Mouse (Mus musculus): ENCODE measurements at regions not wholly inside any gene's neighbourhood (a gene's known extent, or its start where the extent isn't known, plus 50 kb on each side); places are given as distances from the start of the nearest gene placed in this dataset.

- no peaks in the 10 kb centered on the region for H3K4me1 ChIP-seq (ENCODE audit: control insufficient read depth, insufficient read depth, low read length)
- DNase-seq (ENCODE audit: low spot score) (no peak), ATAC-seq (replicated peaks; ENCODE audit: insufficient number of reproducible peaks, low FRiP score, low TSS enrichment, low read depth) (no peak)
- H3K27ac ChIP-seq (replicated peaks; ENCODE audit: low read depth, low read length): no peak overlapping the region
- no peaks in the 10 kb centered on the region for H3K9me3 ChIP-seq (replicated peaks; ENCODE audit: control insufficient read depth, low read length)
- H3K4me3 ChIP-seq (ENCODE audit: low read depth, low read length): no peak overlapping the region
- H3K36me3 ChIP-seq (replicated peaks; ENCODE audit: control insufficient read depth, insufficient read depth, low read depth, low read length): no peaks in the 10 kb centered on the region
- no peaks in the 10 kb centered on the region for H3K27me3 ChIP-seq (ENCODE audit: control insufficient read depth, insufficient read depth, low read length)
- H3K9ac ChIP-seq (replicated peaks; ENCODE audit: low read length): no peak overlapping the region
- H3K4me2 ChIP-seq (ENCODE audit: low read depth, low read length): no peak overlapping the region
- WGBS: 71% methylated on average over 3 of the region's 3 CpGs
These were observed 87.5 kb upstream of the Ankrd50 start for GRCm38 (mm10) chr3:38572159-38572558.

GRCm38 (mm10) chr3:38571224-38571623 is 86.6 kb upstream of the Ankrd50 start:
- Histone ChIP-seq H3K4me3 (ENCODE audit: low read depth, low read length) (no peak overlapping the region), H3K9ac (replicated peaks; ENCODE audit: low read length) (no peak overlapping the region), H3K36me3 (replicated peaks; ENCODE audit: control insufficient read depth, insufficient read depth, low read depth, low read length) (no peaks in the 10 kb centered on the region), H3K9me3 (replicated peaks; ENCODE audit: control insufficient read depth, low read length) (no peaks in the 10 kb centered on the region), H3K4me2 (ENCODE audit: low read depth, low read length) (no peak overlapping the region), H3K27me3 (ENCODE audit: control insufficient read depth, insufficient read depth, low read length) (no peaks in the 10 kb centered on the region), H3K27ac (replicated peaks; ENCODE audit: low read depth, low read length) (no peak overlapping the region), H3K4me1 (ENCODE audit: control insufficient read depth, insufficient read depth, low read length) (no peaks in the 10 kb centered on the region)
- DNase-seq (ENCODE audit: low spot score): no peak
- WGBS: 89% methylated on average over 4 of the region's 4 CpGs
- ATAC-seq (replicated peaks; ENCODE audit: insufficient number of reproducible peaks, low FRiP score, low TSS enrichment, low read depth): no peak

- no peak overlapping the region for H3K4me3 ChIP-seq (ENCODE audit: low read depth, low read length)
- no peak overlapping the region for H3K4me2 ChIP-seq (ENCODE audit: low read depth, low read length)
- H3K36me3 ChIP-seq (replicated peaks; ENCODE audit: control insufficient read depth, insufficient read depth, low read depth, low read length): no peaks in the 10 kb centered on the region
- H3K9ac ChIP-seq (replicated peaks; ENCODE audit: low read length): no peak overlapping the region
- no peaks in the 10 kb centered on the region for H3K4me1 ChIP-seq (ENCODE audit: control insufficient read depth, insufficient read depth, low read length)
- H3K9me3 ChIP-seq (replicated peaks; ENCODE audit: control insufficient read depth, low read length): no peaks in the 10 kb centered on the region
- 74% methylated on average over 6 of the region's 6 CpGs for WGBS
- no peak for ATAC-seq (replicated peaks; ENCODE audit: insufficient number of reproducible peaks, low FRiP score, low TSS enrichment, low read depth)
- no peak for DNase-seq (ENCODE audit: low spot score)
- H3K27me3 ChIP-seq (ENCODE audit: control insufficient read depth, insufficient read depth, low read length): no peaks in the 10 kb centered on the region
- no peak overlapping the region for H3K27ac ChIP-seq (replicated peaks; ENCODE audit: low read depth, low read length)
These were observed 84.4 kb upstream of the Ankrd50 start for GRCm38 (mm10) chr3:38569001-38569400.

GRCm38 (mm10) chr3:38568596-38568975 is 83.9 kb upstream of the Ankrd50 start:
- Histone ChIP-seq H3K4me3 (ENCODE audit: low read depth, low read length) (no peak overlapping the region), H3K36me3 (replicated peaks; ENCODE audit: control insufficient read depth, insufficient read depth, low read depth, low read length) (no peaks in the 10 kb centered on the region), H3K4me2 (ENCODE audit: low read depth, low read length) (no peak overlapping the region), H3K9ac (replicated peaks; ENCODE audit: low read length) (no peak overlapping the region), H3K27ac (replicated peaks; ENCODE audit: low read depth, low read length) (no peak overlapping the region), H3K9me3 (replicated peaks; ENCODE audit: control insufficient read depth, low read length) (no peaks in the 10 kb centered on the region), H3K4me1 (ENCODE audit: control insufficient read depth, insufficient read depth, low read length) (no peaks in the 10 kb centered on the region), H3K27me3 (ENCODE audit: control insufficient read depth, insufficient read depth, low read length) (no peaks in the 10 kb centered on the region)
- WGBS: 37% methylated on average over 2 of the region's 2 CpGs
- DNase-seq (ENCODE audit: low spot score): no peak
- ATAC-seq (replicated peaks; ENCODE audit: insufficient number of reproducible peaks, low FRiP score, low TSS enrichment, low read depth): peak; percentile 75; the same call in 1 of the 2 replicates

GRCm38 (mm10) chr3:38567946-38568595 is 83.4 kb upstream of the Ankrd50 start:
- Histone ChIP-seq H3K27me3 (ENCODE audit: control insufficient read depth, insufficient read depth, low read length) (no peaks in the 10 kb centered on the region), H3K4me2 (ENCODE audit: low read depth, low read length) (no peak overlapping the region), H3K9me3 (replicated peaks; ENCODE audit: control insufficient read depth, low read length) (no peaks in the 10 kb centered on the region), H3K4me1 (ENCODE audit: control insufficient read depth, insufficient read depth, low read length) (no peaks in the 10 kb centered on the region), H3K9ac (replicated peaks; ENCODE audit: low read length) (no peak overlapping the region), H3K36me3 (replicated peaks; ENCODE audit: control insufficient read depth, insufficient read depth, low read depth, low read length) (no peaks in the 10 kb centered on the region), H3K27ac (replicated peaks; ENCODE audit: low read depth, low read length) (no peak overlapping the region), H3K4me3 (ENCODE audit: low read depth, low read length) (no peak overlapping the region)
- WGBS: 56% methylated on average over 8 of the region's 8 CpGs
- peak; percentile 58; the same call in 1 of the 2 replicates for ATAC-seq (replicated peaks; ENCODE audit: insufficient number of reproducible peaks, low FRiP score, low TSS enrichment, low read depth)
- no peak for DNase-seq (ENCODE audit: low spot score)

GRCm38 (mm10) chr3:38566576-38566975 is 81.9 kb upstream of the Ankrd50 start:
- H3K4me3 ChIP-seq (ENCODE audit: low read depth, low read length): no peak overlapping the region
- DNase-seq (ENCODE audit: low spot score) (no peak), ATAC-seq (replicated peaks; ENCODE audit: insufficient number of reproducible peaks, low FRiP score, low TSS enrichment, low read depth) (no peak)
- H3K4me2 ChIP-seq (ENCODE audit: low read depth, low read length): no peak overlapping the region
- no peaks in the 10 kb centered on the region for H3K36me3 ChIP-seq (replicated peaks; ENCODE audit: control insufficient read depth, insufficient read depth, low read depth, low read length)
- no peaks in the 10 kb centered on the region for H3K4me1 ChIP-seq (ENCODE audit: control insufficient read depth, insufficient read depth, low read length)
- H3K9ac ChIP-seq (replicated peaks; ENCODE audit: low read length): no peak overlapping the region
- H3K27me3 ChIP-seq (ENCODE audit: control insufficient read depth, insufficient read depth, low read length): no peaks in the 10 kb centered on the region
- no peaks in the 10 kb centered on the region for H3K9me3 ChIP-seq (replicated peaks; ENCODE audit: control insufficient read depth, low read length)
- no peak overlapping the region for H3K27ac ChIP-seq (replicated peaks; ENCODE audit: low read depth, low read length)
- 93% methylated on average over 2 of the region's 2 CpGs for WGBS

- ATAC-seq (replicated peaks; ENCODE audit: insufficient number of reproducible peaks, low FRiP score, low TSS enrichment, low read depth): no peak
- no peak overlapping the region for H3K27ac ChIP-seq (replicated peaks; ENCODE audit: low read depth, low read length)
- no peak overlapping the region for H3K9ac ChIP-seq (replicated peaks; ENCODE audit: low read length)
- H3K4me3 ChIP-seq (ENCODE audit: low read depth, low read length): no peak overlapping the region
- DNase-seq (ENCODE audit: low spot score): no peak
- no peaks in the 10 kb centered on the region for H3K9me3 ChIP-seq (replicated peaks; ENCODE audit: control insufficient read depth, low read length)
- no peaks in the 10 kb centered on the region for H3K4me1 ChIP-seq (ENCODE audit: control insufficient read depth, insufficient read depth, low read length)
- H3K4me2 ChIP-seq (ENCODE audit: low read depth, low read length): no peak overlapping the region
- H3K36me3 ChIP-seq (replicated peaks; ENCODE audit: control insufficient read depth, insufficient read depth, low read depth, low read length): no peaks in the 10 kb centered on the region
- H3K27me3 ChIP-seq (ENCODE audit: control insufficient read depth, insufficient read depth, low read length): no peaks in the 10 kb centered on the region
- WGBS: 33% methylated on average over 2 of the region's 2 CpGs
These were observed 80.2 kb upstream of the Ankrd50 start for GRCm38 (mm10) chr3:38564844-38565243.

- Histone ChIP-seq H3K4me1 (ENCODE audit: control insufficient read depth, insufficient read depth, low read length) (no peaks in the 10 kb centered on the region), H3K9ac (replicated peaks; ENCODE audit: low read length) (no peak overlapping the region), H3K4me2 (ENCODE audit: low read depth, low read length) (no peak overlapping the region), H3K4me3 (ENCODE audit: low read depth, low read length) (no peak overlapping the region), H3K9me3 (replicated peaks; ENCODE audit: control insufficient read depth, low read length) (no peaks in the 10 kb centered on the region), H3K36me3 (replicated peaks; ENCODE audit: control insufficient read depth, insufficient read depth, low read depth, low read length) (no peaks in the 10 kb centered on the region), H3K27ac (replicated peaks; ENCODE audit: low read depth, low read length) (no peak overlapping the region), H3K27me3 (ENCODE audit: control insufficient read depth, insufficient read depth, low read length) (no peaks in the 10 kb centered on the region)
- ATAC-seq (replicated peaks; ENCODE audit: insufficient number of reproducible peaks, low FRiP score, low TSS enrichment, low read depth) (no peak), DNase-seq (ENCODE audit: low spot score) (no peak)
- 26% methylated on average over 2 of the region's 2 CpGs for WGBS
These were observed 79.7 kb upstream of the Ankrd50 start for GRCm38 (mm10) chr3:38564364-38564763.
